Mouse (Mus musculus) erythroid progenitor cell, adult 5-6 weeks (primary cell): ENCODE measurements around the gene Pzp. TPM values are rescaled to one million over a fixed set of nuclear protein-coding genes. Genes with fewer than 3 reads are reported as not detected.
A peak's percentile ranks its signal among the peaks of the same experiment; 100 is the strongest.

ENCODE experiments used
- ATAC-seq: replicated peaks from 2 replicates; pipeline ENCODE4 v1.8.0; 2016; ENCODE audit warnings: moderate number of reproducible peaks, mild to moderate bottlenecking, moderate TSS enrichment, inconsistent platforms; ENCODE audit not compliant: poor library complexity, low FRiP score, severe bottlenecking
- total RNA-seq, 2 experiments: library from RNA; stranded (forward) in 1 of 2; stranded (reverse) in 1 of 2; fragments of 150-400 nt in 1 of 2; fragments of 186-747, 209-891 nt in 1 of 2; gene quantifications; 2 replicates each; pipeline versions ENCODE4 v1.2.3 to v1.2.4; 2015 to 2017; ENCODE audit warnings: low replicate concordance in 2 of 2

Gene Pzp
- total RNA-seq, 2 experiments from 2014 or later = not detected

DNA sequence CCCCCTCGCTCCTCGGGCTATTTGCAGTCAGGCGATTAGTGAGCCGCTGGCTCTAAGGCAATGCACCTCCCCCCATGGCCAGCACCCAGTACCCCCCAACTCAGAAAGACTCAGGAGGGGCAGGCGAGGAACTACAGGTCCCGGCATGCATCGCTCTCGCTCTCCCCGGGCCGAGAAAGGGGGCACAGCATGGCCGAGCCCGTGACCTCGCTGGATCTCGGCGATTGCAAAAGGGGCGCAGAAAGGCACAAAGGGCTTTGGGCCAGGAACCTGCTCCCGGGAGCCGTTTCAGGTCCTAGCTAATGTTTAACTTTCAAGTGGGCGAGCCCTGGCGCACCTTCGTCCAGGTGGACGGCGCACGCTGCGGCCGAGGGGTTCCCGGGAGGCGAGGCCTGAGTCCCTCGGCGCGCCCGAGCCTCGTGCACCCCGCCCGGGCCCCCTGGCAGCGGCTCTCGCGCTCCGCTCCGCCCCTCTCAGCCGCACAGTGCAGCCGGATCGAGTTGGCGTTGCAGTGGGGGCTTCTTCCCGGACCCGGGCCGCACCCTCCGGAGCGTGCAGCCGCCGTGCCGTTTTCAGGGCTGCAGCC, 88.7 kb downstream of the Pzp start:
- ATAC-seq = peak; percentile 13; the same call in 1 of the 2 replicates

DNA sequence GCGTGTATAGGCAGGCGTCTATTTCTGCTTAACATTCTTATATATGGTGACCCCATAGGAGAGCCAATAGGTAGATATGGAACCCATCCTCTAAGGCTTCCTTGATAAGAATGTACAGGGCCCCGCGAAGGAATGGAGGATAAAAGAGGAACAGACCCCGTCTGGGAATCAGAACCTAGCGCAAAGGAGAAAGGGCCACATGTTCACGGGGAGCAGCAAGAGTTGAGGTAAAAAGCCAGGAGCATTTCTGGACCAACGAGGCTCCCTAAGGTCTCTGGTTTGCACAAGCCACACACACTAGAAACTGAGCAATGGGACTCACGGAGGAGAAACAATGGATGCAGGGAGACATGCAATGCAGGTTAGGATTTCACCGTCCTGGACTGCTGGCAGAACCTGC, 89.2 kb downstream of the Pzp start:
- no peak for ATAC-seq

DNA sequence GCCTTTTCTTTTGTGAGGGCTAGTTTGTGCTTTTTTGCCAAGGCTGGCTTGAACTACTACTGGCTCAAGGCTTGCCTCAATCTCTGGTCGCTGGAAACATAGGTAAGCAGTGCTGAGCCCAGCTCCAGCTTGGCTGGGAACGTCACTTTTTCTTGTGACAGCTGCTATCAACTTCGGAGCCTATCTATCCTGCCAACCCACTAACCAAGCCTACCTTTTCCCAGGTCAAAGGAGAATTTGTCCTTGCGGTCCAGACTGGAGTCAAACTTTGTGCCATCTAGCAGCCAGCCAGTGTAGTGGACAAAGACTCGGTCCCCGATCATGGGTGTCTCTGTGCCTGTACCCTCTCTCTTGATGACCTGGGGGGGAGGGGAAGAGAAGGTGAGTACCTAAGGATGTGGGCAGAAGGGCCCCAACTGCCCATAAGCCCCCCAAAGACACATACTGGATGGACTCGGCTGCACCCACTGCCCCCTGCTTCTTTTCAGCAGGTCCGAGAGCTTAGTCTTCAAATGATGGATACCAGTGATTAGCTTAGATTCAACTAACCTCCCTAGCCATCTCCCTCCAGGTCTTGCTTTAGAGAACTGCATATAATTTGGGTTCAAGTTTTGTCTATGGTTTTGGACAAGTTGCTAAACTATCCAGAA, 90.0 kb downstream of the Pzp start:
- no peak for ATAC-seq

DNA sequence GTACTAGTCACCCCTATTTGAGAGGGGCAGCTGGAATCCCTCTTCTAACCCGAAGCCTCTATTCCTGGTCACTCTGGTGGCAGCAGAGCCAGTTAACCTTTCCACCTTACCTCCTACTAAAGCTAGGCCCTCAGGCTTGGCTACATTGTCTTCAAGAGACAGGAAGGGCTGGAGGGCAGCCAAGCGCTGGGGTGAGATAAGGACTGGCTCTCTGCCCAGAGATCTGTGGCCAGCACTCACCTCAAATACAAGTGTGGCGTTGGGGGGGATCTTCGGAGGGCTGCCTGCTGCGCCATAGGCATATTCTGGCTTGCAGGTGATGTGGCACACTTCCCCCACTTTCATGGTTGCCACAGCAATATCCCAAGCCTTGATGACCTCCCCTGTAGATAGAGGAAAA, 91.0 kb downstream of the Pzp start:
- ATAC-seq = no peak

Other genes starting within 250 kb of the Pzp start
- gene Tead4, start 225.9 kb downstream of the Pzp start, total RNA-seq (2015; ENCODE audit: low replicate concordance) = not detected in 2 replicates
- gene Tead4, start 225.9 kb downstream of the Pzp start, total RNA-seq (2017; ENCODE audit: low replicate concordance) = not detected in 2 replicates
- 0.84 and 2.9 TPM in 2 replicates for gene Tulp3, start 170.9 kb downstream of the Pzp start, total RNA-seq (2015; ENCODE audit: low replicate concordance)
- gene Tulp3, start 170.9 kb downstream of the Pzp start, total RNA-seq (2017; ENCODE audit: low replicate concordance) = 2.3 and 3.0 TPM in 2 replicates
- 141 and 176 TPM in 2 replicates for gene Rhno1, start 163.8 kb downstream of the Pzp start, total RNA-seq (2015; ENCODE audit: low replicate concordance)
- 147 and 174 TPM in 2 replicates for gene Rhno1, start 163.8 kb downstream of the Pzp start, total RNA-seq (2017; ENCODE audit: low replicate concordance)
- 131 and 194 TPM in 2 replicates for gene Foxm1, start 163.8 kb downstream of the Pzp start, total RNA-seq (2015; ENCODE audit: low replicate concordance)
- 90.5 and 96.5 TPM in 2 replicates for gene Foxm1, start 163.8 kb downstream of the Pzp start, total RNA-seq (2017; ENCODE audit: low replicate concordance)
- gene Tex52, start 151.3 kb downstream of the Pzp start, total RNA-seq (2015; ENCODE audit: low replicate concordance) = not detected in 2 replicates
- 1.9 and 6.4 TPM in 2 replicates for gene Tex52, start 151.3 kb downstream of the Pzp start, total RNA-seq (2017; ENCODE audit: low replicate concordance)
- not detected in 2 replicates for gene Gm44596, start 151.2 kb downstream of the Pzp start, total RNA-seq (2015; ENCODE audit: low replicate concordance)
- not detected in 2 replicates for gene Gm44596, start 151.2 kb downstream of the Pzp start, total RNA-seq (2017; ENCODE audit: low replicate concordance)
- not detected in 2 replicates for gene Nrip2, start 127.4 kb downstream of the Pzp start, total RNA-seq (2015; ENCODE audit: low replicate concordance)
- not detected in 2 replicates for gene Nrip2, start 127.4 kb downstream of the Pzp start, total RNA-seq (2017; ENCODE audit: low replicate concordance)
- gene Itfg2, start 101.8 kb downstream of the Pzp start, total RNA-seq (2015; ENCODE audit: low replicate concordance) = 3.6 and 37.3 TPM in 2 replicates
- gene Itfg2, start 101.8 kb downstream of the Pzp start, total RNA-seq (2017; ENCODE audit: low replicate concordance) = 5.9 and 19.5 TPM in 2 replicates
- 18.0 and 23.5 TPM in 2 replicates for gene Fkbp4, start 88.0 kb downstream of the Pzp start, total RNA-seq (2015; ENCODE audit: low replicate concordance)
- 40.8 and 44.4 TPM in 2 replicates for gene Fkbp4, start 88.0 kb downstream of the Pzp start, total RNA-seq (2017; ENCODE audit: low replicate concordance)
- not detected in 2 replicates for gene A2ml1, start 54.9 kb upstream of the Pzp start, total RNA-seq (2015; ENCODE audit: low replicate concordance)
- gene A2ml1, start 54.9 kb upstream of the Pzp start, total RNA-seq (2017; ENCODE audit: low replicate concordance) = not detected in 2 replicates
- gene Klrb1a, start 96.8 kb upstream of the Pzp start, total RNA-seq (2015; ENCODE audit: low replicate concordance) = not detected in 2 replicates
- gene Klrb1a, start 96.8 kb upstream of the Pzp start, total RNA-seq (2017; ENCODE audit: low replicate concordance) = not detected in 2 replicates
- gene Clec2h, start 135.7 kb upstream of the Pzp start, total RNA-seq (2015; ENCODE audit: low replicate concordance) = not detected in 2 replicates
- not detected in 2 replicates for gene Clec2h, start 135.7 kb upstream of the Pzp start, total RNA-seq (2017; ENCODE audit: low replicate concordance)
- gene Klrb1, start 196.3 kb upstream of the Pzp start, total RNA-seq (2015; ENCODE audit: low replicate concordance) = not detected in 2 replicates
- not detected in 2 replicates for gene Klrb1, start 196.3 kb upstream of the Pzp start, total RNA-seq (2017; ENCODE audit: low replicate concordance)